Mouse (Mus musculus) megakaryocyte, embryonic 14.5 days (primary cell): ENCODE measurements around the gene Plce1. TPM values are rescaled to one million over a fixed set of nuclear protein-coding genes. Genes with fewer than 3 reads are reported as not detected.

Experiments
- H3K27me3 ChIP-seq: replicated peaks from 2 replicates; pipeline ENCODE3; 2012; ENCODE audit warnings: inconsistent platforms
- H3K36me3 ChIP-seq: replicated peaks from 2 replicates; pipeline ENCODE3; 2012; ENCODE audit warnings: low read length, inconsistent platforms, mixed read lengths
- H3K4me1 ChIP-seq: 2 replicates; pipeline ENCODE4 v1.6.1; 2012; ENCODE audit warnings: inconsistent platforms
- H3K4me3 ChIP-seq: replicated peaks from 2 replicates; pipeline ENCODE3; 2012; ENCODE audit warnings: moderate library complexity, mild to moderate bottlenecking, inconsistent platforms
- H3K9me3 ChIP-seq: 2 replicates; pipeline ENCODE4 v1.6.1; 2012; ENCODE audit warnings: inconsistent platforms
- FLI1 ChIP-seq: IDR thresholded peaks from 2 replicates; pipeline ENCODE4 v1.6.1; 2012; ENCODE audit warnings: low read length, inconsistent platforms, mixed read lengths
- GATA1 ChIP-seq: IDR thresholded peaks from 3 replicates; pipeline ENCODE4 v1.6.1; 2012; ENCODE audit warnings: mixed read lengths, low read length, inconsistent platforms, borderline replicate concordance
- polyA plus RNA-seq: library from polyadenylated mRNA; stranded (reverse); fragments of >175 nt; gene quantifications from 2 replicates; pipeline ENCODE4 v1.2.3, GENCODE M21; 2012; ENCODE audit warnings: low replicate concordance; ENCODE audit not compliant: insufficient read depth

Plce1 gene
- polyA plus RNA-seq, 1 experiment, result 0.01 TPM

DNA sequence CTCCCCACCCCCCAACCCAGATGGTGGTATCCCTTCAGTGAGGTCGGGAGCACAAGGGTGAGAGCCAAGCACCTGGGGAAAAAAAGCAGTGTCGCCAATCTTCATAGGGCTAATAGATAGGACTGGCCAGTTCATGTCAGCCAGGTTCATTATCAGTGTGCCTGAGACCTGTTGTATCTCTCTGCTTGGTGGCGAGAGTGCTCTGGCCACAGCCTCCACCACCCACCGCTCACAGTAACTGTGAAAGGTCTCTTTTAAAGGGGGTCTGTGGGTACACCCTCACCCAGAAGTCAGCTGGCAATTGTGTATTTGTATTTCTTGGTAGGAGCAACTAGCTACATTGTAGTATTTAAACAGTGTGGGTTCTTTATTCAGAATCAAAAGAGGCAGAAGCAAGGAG, 6.6 kb downstream of the Plce1 start:
- no peaks in the 10 kb centered on the region for H3K4me1 ChIP-seq
- no peaks in the 10 kb centered on the region for H3K36me3 ChIP-seq
- H3K9me3 ChIP-seq, result peaks cover 10% of the 10 kb centered on the region
- H3K4me3 ChIP-seq, result no peak overlapping the region
- TF ChIP-seq GATA1, result no peak
- TF ChIP-seq FLI1, result no peak
- H3K27me3 ChIP-seq, result peaks cover 16% of the 10 kb centered on the region

DNA sequence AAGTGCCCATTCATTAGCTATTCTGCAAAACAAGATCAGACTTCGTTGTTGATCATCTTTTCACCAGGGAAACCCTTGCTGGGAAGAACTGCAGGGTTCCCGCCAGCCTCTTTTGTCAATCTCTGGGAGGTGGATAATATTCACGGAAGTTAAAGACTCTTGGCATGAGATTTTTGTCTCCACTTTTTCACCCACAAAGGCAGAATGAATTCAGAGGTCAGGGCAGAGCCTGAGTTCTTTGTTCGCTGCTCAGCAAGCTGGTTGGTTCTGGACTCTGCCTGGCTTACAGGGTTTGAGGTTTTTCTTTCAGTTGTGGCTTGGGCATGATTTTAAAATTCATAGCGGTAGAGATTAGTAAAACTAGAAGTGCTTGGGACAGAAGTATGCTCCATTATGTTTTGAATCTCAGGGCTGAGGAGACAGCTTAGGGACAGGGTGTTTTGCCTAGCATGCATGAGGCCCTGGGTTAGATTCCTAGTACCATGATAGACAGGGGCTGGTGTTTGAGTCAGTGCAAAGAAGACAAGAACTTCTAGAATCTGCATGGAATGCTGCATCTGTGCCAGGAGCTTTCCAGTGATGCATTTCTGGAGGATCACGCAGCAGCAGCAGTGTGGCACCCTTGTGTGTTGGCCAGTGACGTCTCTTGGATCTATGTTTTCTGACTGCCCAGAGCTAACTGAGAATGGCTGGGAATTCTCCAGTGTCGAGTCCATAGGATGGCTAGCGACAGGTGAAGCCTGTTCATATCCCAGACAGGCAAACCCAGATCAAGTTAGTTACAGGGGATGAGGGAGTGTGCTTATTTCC, 7.4 kb downstream of the Plce1 start:
- Histone ChIP-seq H3K9me3 (peaks cover 10% of the 10 kb centered on the region), H3K4me3 (no peak overlapping the region), H3K36me3 (no peaks in the 10 kb centered on the region), H3K4me1 (no peaks in the 10 kb centered on the region), H3K27me3 (peaks cover 9% of the 10 kb centered on the region)
- TF ChIP-seq GATA1 (no peak), FLI1 (no peak)

DNA sequence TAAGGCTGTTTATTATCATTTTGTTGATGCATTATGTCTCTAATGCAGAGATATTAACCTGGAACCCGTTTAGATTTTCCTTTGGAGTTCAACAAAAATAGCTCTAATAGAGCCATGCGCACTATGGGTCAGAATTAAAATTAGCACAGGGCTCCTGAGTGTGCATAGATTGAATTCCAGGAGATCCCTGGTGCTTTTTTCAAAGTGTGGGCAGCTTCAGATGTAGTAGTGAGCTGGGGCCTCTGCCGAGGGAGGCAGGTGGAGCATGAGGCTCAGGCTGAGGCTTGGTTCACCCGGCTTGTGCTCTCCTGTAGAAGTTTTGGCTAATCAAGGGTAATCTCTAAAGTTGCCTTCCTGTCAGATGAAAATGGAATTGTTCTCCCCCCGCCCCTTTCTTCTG, 17.3 kb downstream of the Plce1 start:
- no peaks in the 10 kb centered on the region for H3K4me1 ChIP-seq
- no peak for TF ChIP-seq FLI1
- no peak for TF ChIP-seq GATA1
- no peak overlapping the region for H3K4me3 ChIP-seq
- H3K9me3 ChIP-seq, result peaks cover 3% of the 10 kb centered on the region; the same call in 1 of the 2 replicates
- H3K36me3 ChIP-seq, result no peaks in the 10 kb centered on the region
- no peaks in the 10 kb centered on the region for H3K27me3 ChIP-seq

DNA sequence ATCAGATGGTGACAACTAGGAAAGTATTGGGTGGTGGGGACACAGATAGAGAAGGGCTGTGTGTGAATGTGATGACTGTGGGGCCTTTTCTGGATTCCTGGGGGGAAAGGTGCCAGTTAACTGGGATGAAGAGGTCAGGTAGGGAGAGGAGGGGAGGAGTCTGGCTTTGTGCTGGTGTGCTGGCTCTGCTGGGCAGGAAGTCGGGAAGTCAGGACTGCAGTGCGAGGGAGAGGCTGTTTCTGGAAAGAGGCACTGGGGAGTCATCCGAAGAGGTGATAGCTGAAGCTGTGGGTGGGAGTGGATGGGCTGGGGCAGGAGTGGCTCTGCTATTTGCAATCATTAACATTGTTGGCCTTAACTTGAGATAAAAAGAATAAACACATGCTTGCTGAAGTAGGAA, 23.7 kb downstream of the Plce1 start:
- TF ChIP-seq FLI1 (no peak), GATA1 (no peak)
- Histone ChIP-seq H3K9me3 (peaks cover 17% of the 10 kb centered on the region), H3K27me3 (no peaks in the 10 kb centered on the region), H3K4me3 (no peak overlapping the region), H3K4me1 (no peaks in the 10 kb centered on the region), H3K36me3 (no peaks in the 10 kb centered on the region)

DNA sequence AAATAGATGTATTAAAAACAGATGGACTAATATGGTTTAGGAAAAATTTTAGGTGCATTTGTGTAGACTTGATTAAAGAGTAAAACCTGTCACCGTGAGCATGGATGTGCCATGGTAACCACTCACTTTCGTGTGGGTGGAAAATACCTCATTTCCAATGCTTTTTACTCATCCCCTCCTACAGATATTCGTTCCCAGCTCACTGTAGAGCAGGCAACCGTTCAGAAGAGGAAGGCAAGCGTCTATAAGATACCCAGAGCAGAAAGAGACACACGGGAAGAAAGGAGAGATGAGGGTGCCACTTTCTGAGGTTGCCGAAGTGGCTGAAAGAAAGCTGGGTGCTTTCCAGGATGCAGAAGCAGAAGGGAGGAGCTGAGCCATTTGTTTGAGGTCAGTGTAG, 25.2 kb downstream of the Plce1 start:
- peaks cover 15% of the 10 kb centered on the region for H3K9me3 ChIP-seq
- H3K27me3 ChIP-seq, result no peaks in the 10 kb centered on the region
- H3K4me1 ChIP-seq, result no peaks in the 10 kb centered on the region
- no peak overlapping the region for H3K4me3 ChIP-seq
- no peaks in the 10 kb centered on the region for H3K36me3 ChIP-seq
- TF ChIP-seq FLI1 (no peak), GATA1 (no peak)

DNA sequence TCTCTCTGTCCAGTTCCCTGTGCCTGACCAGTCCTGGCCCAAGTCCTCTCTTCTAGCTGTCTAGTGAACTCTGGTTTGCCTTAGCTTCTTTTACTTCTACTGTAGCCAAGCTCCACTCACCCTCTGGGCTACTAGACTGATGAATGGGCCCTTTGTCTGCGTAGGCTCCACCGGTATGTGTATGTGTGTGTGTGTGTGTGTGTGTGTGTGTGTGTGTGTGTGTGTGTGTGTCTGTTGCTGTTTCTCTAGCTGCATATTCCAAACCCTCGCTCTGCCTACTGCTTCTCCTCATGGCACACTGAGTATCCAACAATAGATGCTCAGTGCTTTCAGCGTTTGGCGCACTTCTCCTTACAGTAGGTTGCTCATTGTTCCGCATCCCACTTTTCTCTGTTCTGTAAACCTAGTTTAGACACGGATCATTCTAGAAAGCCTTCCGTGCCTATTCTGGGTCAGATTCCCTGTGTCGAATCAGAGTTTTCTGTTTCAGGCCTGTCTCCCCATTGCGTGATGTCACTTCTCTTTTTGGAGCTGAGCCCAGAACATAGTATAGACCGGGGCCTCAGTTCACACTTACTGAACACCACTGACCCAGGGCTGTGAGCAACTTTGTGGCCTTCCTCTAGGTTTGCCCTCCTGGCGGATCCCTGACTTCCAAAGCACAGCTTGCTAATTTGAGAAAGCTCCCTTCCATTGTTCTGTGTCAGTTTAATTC, 26.5 kb downstream of the Plce1 start:
- H3K9me3 ChIP-seq, result peaks cover 14% of the 10 kb centered on the region
- no peaks in the 10 kb centered on the region for H3K27me3 ChIP-seq
- no peaks in the 10 kb centered on the region for H3K4me1 ChIP-seq
- no peaks in the 10 kb centered on the region for H3K36me3 ChIP-seq
- TF ChIP-seq GATA1 (no peak), FLI1 (no peak)
- H3K4me3 ChIP-seq, result no peak overlapping the region

DNA sequence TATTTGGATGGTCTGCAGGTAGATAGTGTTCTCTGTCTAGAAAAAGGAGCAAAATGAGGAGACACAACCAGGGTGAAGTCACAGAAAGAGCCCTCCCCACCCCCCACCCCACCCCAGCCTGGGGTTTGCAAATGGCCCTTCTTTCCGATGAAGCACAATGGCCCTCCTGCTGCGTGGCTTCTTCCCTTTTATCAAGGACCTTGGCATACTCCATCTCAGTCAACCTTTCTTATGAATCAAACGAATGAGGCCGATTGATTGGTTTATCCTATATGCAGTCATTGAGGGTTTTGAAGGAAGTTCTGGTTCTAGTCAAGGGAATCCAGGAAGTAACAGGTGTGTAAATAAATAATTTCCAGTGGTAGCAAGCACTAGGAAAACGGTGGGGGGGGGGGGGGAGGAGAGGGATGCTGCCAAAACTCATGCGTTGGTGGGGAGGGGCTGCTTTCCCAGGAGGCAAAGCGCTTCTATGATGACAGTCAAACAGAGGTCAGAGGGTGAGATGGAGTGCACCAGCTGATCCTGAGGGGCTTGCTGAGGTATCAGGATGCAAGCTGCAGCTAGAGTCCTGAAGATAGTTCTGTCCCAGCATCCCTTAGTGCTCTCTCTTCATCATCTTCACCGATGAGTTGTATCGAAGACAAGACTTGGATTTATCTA, 27.2 kb downstream of the Plce1 start:
- H3K36me3 ChIP-seq, result no peaks in the 10 kb centered on the region
- TF ChIP-seq GATA1 (no peak), FLI1 (no peak)
- no peak overlapping the region for H3K4me3 ChIP-seq
- peaks cover 14% of the 10 kb centered on the region for H3K9me3 ChIP-seq
- H3K4me1 ChIP-seq, result no peaks in the 10 kb centered on the region
- H3K27me3 ChIP-seq, result no peaks in the 10 kb centered on the region

DNA sequence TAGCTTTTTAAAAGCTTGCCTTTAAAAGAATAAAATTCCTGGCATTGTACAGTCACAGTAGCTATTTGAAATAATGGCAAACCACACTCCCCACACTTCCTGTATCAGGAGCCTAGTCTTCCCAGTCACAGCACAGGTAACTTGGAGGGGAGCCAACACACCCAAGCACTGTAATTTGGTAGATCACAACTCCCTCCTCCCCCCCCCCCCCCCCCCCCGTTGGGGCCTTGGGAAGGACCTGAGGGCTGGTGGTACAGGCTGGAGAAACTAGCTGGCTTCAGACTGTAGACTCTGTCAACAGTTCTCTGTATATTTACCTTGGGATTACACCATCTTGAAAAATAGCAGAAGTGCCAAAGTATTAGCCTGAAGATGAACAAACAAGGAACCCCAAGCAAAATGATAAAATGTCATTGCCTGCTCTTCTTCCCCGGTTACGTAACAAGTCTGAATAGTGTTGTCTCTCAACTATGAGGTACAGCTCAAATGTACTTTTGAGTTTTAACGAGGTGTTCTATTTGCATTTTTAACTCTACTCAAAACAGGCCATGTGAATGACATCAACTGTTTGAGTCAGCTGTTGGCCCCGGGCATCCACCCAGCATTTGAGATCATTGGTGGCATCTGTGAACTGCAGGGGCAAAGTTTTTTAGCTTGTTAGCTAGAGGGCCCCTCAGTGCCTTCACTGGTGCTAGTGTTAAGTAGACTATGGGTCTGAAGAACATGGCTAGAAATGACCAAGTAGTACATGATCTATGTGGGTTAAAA, 33.7 kb downstream of the Plce1 start:
- H3K27me3 ChIP-seq, result no peaks in the 10 kb centered on the region
- peaks cover 4% of the 10 kb centered on the region; the same call in 1 of the 2 replicates for H3K9me3 ChIP-seq
- no peaks in the 10 kb centered on the region for H3K36me3 ChIP-seq
- no peaks in the 10 kb centered on the region for H3K4me1 ChIP-seq
- no peak for TF ChIP-seq GATA1
- no peak for TF ChIP-seq FLI1
- no peak overlapping the region for H3K4me3 ChIP-seq

DNA sequence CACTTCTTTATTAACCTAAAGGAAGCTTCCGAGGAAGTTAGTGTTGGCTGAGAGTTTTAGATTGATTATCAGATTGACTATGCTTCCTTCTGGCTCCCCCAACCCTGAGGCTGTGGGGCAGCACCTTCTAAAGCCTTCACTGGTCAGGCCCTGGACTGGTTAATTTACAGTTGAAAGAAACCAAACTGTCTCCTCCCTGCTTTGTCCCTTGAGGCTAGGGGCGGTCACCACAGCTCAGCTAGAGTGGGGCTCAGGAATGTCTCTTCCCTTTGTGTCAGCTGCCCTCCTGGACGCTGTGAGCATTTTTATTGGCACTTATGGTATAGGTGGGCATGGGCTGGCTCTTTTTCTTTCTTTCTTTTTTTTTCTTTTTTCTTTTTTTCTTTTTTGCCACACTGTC, 45.9 kb downstream of the Plce1 start:
- TF ChIP-seq FLI1, result no peak
- TF ChIP-seq GATA1, result no peak
- Histone ChIP-seq H3K36me3 (no peaks in the 10 kb centered on the region), H3K4me1 (no peaks in the 10 kb centered on the region), H3K9me3 (peaks cover 6% of the 10 kb centered on the region), H3K4me3 (no peak overlapping the region), H3K27me3 (no peaks in the 10 kb centered on the region)
